Mouse (Mus musculus) heart, postnatal 0 days (tissue): Measurements from ENCODE around the gene Rbm48. TPM values are rescaled to one million over a fixed set of nuclear protein-coding genes. Genes with fewer than 3 reads are reported as not detected.
"Not testable (repeated sequence)": the region's sequence is repeated elsewhere in the genome, so short reads cannot be mapped to it uniquely, and the experiment has no call there.

Experiments used
- ATAC-seq: fragments of 200-750 bp; cut with Nextera tagmentation; 2 replicates; pipeline ENCODE4 v1.8.0; 2017; ENCODE audit warnings: low read depth, moderate number of reproducible peaks, moderate library complexity; ENCODE audit not compliant: insufficient read depth
- DNase-seq: peaks from one replicate; pipeline ENCODE4 v3.0.0-alpha.2; 2016; ENCODE audit warnings: low spot score
- H3K27ac ChIP-seq: fragments of 300-500 bp; sonication (generic); 2 replicates; pipeline ENCODE4 v1.5.1; 2014; ENCODE audit warnings: low read depth, mild to moderate bottlenecking
- H3K27me3 ChIP-seq: fragments of 300-500 bp; sonication (generic); 2 replicates; pipeline ENCODE4 v1.6.1; 2014; ENCODE audit warnings: low read length, mixed read lengths; ENCODE audit not compliant: control insufficient read depth, insufficient read depth
- H3K36me3 ChIP-seq: fragments of 300-500 bp; sonication (generic); replicated peaks from 2 replicates; pipeline ENCODE4 v1.6.1; 2014; ENCODE audit warnings: low read length, mixed read lengths; ENCODE audit not compliant: control insufficient read depth, insufficient read depth
- H3K4me1 ChIP-seq: fragments of 300-500 bp; sonication (generic); 2 replicates; pipeline ENCODE4 v1.6.1; 2014; ENCODE audit warnings: antibody characterized with exemption; ENCODE audit not compliant: control insufficient read depth, insufficient read depth
- H3K4me2 ChIP-seq: fragments of 300-500 bp; sonication (generic); 2 replicates; pipeline ENCODE4 v1.6.1; 2014; ENCODE audit warnings: low read depth, mild to moderate bottlenecking, low read length, moderate library complexity
- H3K4me3 ChIP-seq: fragments of 300-500 bp; sonication (generic); 2 replicates; pipeline ENCODE4 v1.5.1; 2014; ENCODE audit warnings: low read depth, low read length
- H3K9ac ChIP-seq: fragments of 300-500 bp; sonication (generic); replicated peaks from 2 replicates; pipeline ENCODE4 v1.6.1; 2014; ENCODE audit warnings: low read depth, low read length, mixed read lengths
- H3K9me3 ChIP-seq: fragments of 300-500 bp; sonication (generic); replicated peaks from 2 replicates; pipeline ENCODE4 v1.6.1; 2016; ENCODE audit warnings: low read length; ENCODE audit not compliant: control insufficient read depth
- CTCF ChIP-seq: IDR thresholded peaks from 2 replicates; pipeline ENCODE4 v1.5.1; 2016; ENCODE audit warnings: antibody characterized with exemption, control low read depth, low read depth
- EP300 ChIP-seq: IDR thresholded peaks from 2 replicates; pipeline ENCODE4 v1.6.1; 2016; ENCODE audit warnings: antibody characterized with exemption, low read depth
- WGBS: fragments of 180-500 bp; shearing (Covaris S2); extraction: QIAGEN DNeasy Blood & Tissue Kit; methylation state at CpG from one replicate; pipeline ENCODE4 v1.1.7; 2014; 5-methylcytosine and 5-hydroxymethylcytosine counted together
- polyA plus RNA-seq: library from polyadenylated mRNA; unstranded; fragments of >200 nt; fragmentation: Nextera tagmentation; extraction: Ambion mirVana; gene quantifications from 2 replicates; pipeline ENCODE4 v1.2.1, GENCODE M21; 2015
- total RNA-seq: library from RNA; depleted of rRNA; stranded (reverse); fragments of >200 nt; gene quantifications from 2 replicates; pipeline ENCODE4 v1.2.3, GENCODE M21; 2014; ENCODE audit warnings: low replicate concordance

Rbm48 gene
- total and polyA plus RNA-seq, 2 experiments from 2014 or later = 6.2 to 9.5 TPM

DNA sequence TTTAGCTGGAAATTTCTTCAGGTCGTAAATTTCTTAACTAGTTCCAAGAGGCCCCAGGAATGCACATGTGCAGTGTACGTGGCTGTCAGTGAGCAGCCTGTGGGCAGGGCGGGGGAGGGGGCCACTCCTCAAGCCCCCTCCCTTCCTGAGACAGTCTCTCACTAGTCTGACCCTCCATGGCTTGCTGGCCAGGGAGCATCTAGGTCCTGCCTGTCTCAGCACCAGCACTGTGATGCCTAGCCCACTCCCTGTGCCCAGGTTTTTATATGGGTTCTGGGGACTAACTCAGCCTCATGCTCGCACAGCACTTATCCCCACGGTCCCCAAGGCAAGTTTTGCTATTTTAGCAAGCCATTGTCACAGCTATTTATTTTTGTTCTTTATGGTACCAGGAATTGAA is 35.9 kb upstream of the Rbm48 start:
- H3K9ac ChIP-seq = no peak overlapping the region
- H3K36me3 ChIP-seq = peaks cover 52% of the 10 kb centered on the region
- H3K27ac ChIP-seq = no peak overlapping the region
- no peak for ATAC-seq
- no peak overlapping the region for H3K4me2 ChIP-seq
- WGBS = 65% methylated on average over 5 of the region's 5 CpGs
- no peaks in the 10 kb centered on the region for H3K27me3 ChIP-seq
- no peak for DNase-seq
- H3K4me1 ChIP-seq = no peaks in the 10 kb centered on the region
- H3K9me3 ChIP-seq = no peaks in the 10 kb centered on the region
- H3K4me3 ChIP-seq = no peak overlapping the region
- TF ChIP-seq EP300 = no peak
- TF ChIP-seq CTCF = no peak

GRCm38 (mm10) chr5:3631512-3632271 is 35.3 kb upstream of the Rbm48 start:
- no peaks in the 10 kb centered on the region for H3K27me3 ChIP-seq
- no peak for ATAC-seq
- H3K4me3 ChIP-seq = no peak overlapping the region
- H3K36me3 ChIP-seq = peaks cover 53% of the 10 kb centered on the region
- no peaks in the 10 kb centered on the region for H3K4me1 ChIP-seq
- H3K4me2 ChIP-seq = no peak overlapping the region
- no peaks in the 10 kb centered on the region for H3K9me3 ChIP-seq
- no peak overlapping the region for H3K27ac ChIP-seq
- WGBS = 51% methylated on average over 16 of the region's 16 CpGs
- no peak overlapping the region for H3K9ac ChIP-seq
- no peak for DNase-seq
- no peak for TF ChIP-seq CTCF
- no peak for TF ChIP-seq EP300

DNA sequence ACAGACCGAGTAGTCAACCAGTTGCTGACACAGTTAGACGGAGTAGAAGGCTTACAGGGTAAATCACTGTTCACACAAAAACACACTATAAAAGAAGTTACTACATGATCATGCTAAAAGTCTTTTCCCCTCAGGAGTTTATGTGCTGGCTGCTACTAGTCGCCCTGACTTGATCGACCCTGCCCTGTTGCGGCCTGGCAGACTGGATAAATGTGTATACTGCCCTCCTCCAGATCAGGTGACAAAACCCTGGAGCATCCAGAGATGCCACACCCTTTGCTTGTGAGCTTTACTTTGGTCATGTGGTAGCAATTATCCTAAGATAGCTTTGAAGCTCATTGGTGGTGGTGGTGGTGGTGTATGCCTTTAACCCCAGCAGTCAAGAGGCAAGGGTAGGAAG is 33.7 kb upstream of the Rbm48 start:
- Histone ChIP-seq H3K27me3 (no peaks in the 10 kb centered on the region), H3K4me1 (no peaks in the 10 kb centered on the region), H3K9me3 (no peaks in the 10 kb centered on the region), H3K27ac (no peak overlapping the region), H3K9ac (no peak overlapping the region), H3K4me2 (no peak overlapping the region), H3K4me3 (no peak overlapping the region), H3K36me3 (peaks cover 56% of the 10 kb centered on the region)
- DNase-seq = no peak
- no peak for ATAC-seq
- WGBS = 89% methylated on average over 5 of the region's 5 CpGs
- TF ChIP-seq CTCF = no peak
- TF ChIP-seq EP300 = no peak

GRCm38 (mm10) chr5:3620486-3620885 is 24.1 kb upstream of the Rbm48 start:
- no peak overlapping the region for H3K27ac ChIP-seq
- no peak for TF ChIP-seq EP300
- no peak for TF ChIP-seq CTCF
- no peaks in the 10 kb centered on the region for H3K4me1 ChIP-seq
- DNase-seq = no peak
- H3K27me3 ChIP-seq = no peaks in the 10 kb centered on the region
- ATAC-seq = no peak
- H3K36me3 ChIP-seq = peaks cover 58% of the 10 kb centered on the region
- no peak overlapping the region for H3K4me3 ChIP-seq
- H3K9ac ChIP-seq = no peak overlapping the region
- H3K9me3 ChIP-seq = no peaks in the 10 kb centered on the region
- no peak overlapping the region for H3K4me2 ChIP-seq
- WGBS = 88% methylated on average over 7 of the region's 7 CpGs

DNA sequence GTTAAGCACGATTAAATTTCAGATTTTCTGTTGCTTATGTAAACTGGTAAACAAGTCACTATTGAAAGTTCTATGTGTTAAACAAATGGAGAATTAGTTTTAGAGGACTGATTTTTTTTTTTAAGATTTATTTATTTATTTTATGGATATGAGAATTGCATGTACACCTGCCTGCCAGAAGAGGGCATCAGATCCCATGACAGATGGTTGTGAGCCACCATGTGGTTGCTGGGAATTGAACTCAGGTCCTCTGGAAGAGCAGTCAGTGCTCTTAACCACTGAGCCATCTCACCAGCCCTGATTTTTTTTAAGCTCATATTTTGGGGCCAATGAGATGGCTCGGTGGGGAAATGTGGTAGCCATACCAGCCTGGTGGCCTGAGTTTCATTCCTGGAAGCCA is 15.4 kb upstream of the Rbm48 start:
- not testable (repeated sequence) for H3K27me3 ChIP-seq, H3K9ac ChIP-seq, H3K27ac ChIP-seq, H3K4me3 ChIP-seq, H3K4me1 ChIP-seq, DNase-seq, ATAC-seq, H3K9me3 ChIP-seq, H3K4me2 ChIP-seq
- 91% methylated on average over 2 of the region's 2 CpGs for WGBS
- peaks cover 54% of the 10 kb centered on the region for H3K36me3 ChIP-seq

GRCm38 (mm10) chr5:3609241-3609640 is 12.9 kb upstream of the Rbm48 start:
- no peak overlapping the region for H3K4me3 ChIP-seq
- no peaks in the 10 kb centered on the region for H3K4me1 ChIP-seq
- DNase-seq (no peak), ATAC-seq (no peak)
- TF ChIP-seq CTCF = no peak
- no peak for TF ChIP-seq EP300
- no peaks in the 10 kb centered on the region for H3K9me3 ChIP-seq
- no peak overlapping the region for H3K4me2 ChIP-seq
- no peak overlapping the region for H3K27ac ChIP-seq
- WGBS = 95% methylated on average over 7 of the region's 7 CpGs
- no peaks in the 10 kb centered on the region for H3K27me3 ChIP-seq
- peaks cover 55% of the 10 kb centered on the region for H3K36me3 ChIP-seq
- H3K9ac ChIP-seq = no peak overlapping the region
